Mouse (Mus musculus): Measurements from ENCODE around the gene Vps13c. TPM values are rescaled to one million over a fixed set of nuclear protein-coding genes. Genes with fewer than 3 reads are reported as not detected.

Gene Vps13c
- polyA plus RNA-seq (2012; rRNA removed; ENCODE audit: low replicate concordance), result 0.28 and 1.1 TPM in 2 replicates

GRCm38 (mm10) chr9:67839981-67840859 is at the start of gene Vps13c:
Vps13c (plus strand) TSS chr9:67840396.

GRCm38 (mm10) chr9:67832046-67832605 is 8.1 kb upstream of the Vps13c start, which contains the start of gene C2cd4a:
C2cd4a (minus strand) TSS chr9:67832330.

Other genes starting within 250 kb of the Vps13c start
- 5.4 and 14.9 TPM in 2 replicates for gene C2cd4b, start 81.0 kb upstream of the Vps13c start, polyA plus RNA-seq (2012; rRNA removed; ENCODE audit: low replicate concordance)
- 1.7 and 26.2 TPM in 2 replicates for gene C2cd4a, start 8.1 kb upstream of the Vps13c start, polyA plus RNA-seq (2012; rRNA removed; ENCODE audit: low replicate concordance)

Data from duodenum, adult 2 months (tissue).